Mouse (Mus musculus) gastrocnemius, postnatal 25 days (tissue): ENCODE results near the gene Vwa7. TPM values are rescaled to one million over a fixed set of nuclear protein-coding genes. Genes with fewer than 3 reads are reported as not detected.
"Not testable (repeated sequence)": the region's sequence is repeated elsewhere in the genome, so short reads cannot be mapped to it uniquely, and the experiment has no call there.

Experiments used
- DNase-seq: peaks from one replicate; pipeline ENCODE4 v3.0.0; 2022
- total RNA-seq, 2 experiments: library from RNA; stranded (reverse); gene quantifications; 1 replicate in 1 of 2; 2 replicates in 1 of 2; pipeline ENCODE4 v1.2.3; 2021

The Vwa7 gene
- total RNA-seq, 2 experiments from 2014 or later = 9.0 to 9.6 TPM

GRCm38 (mm10) chr17:35000717-35001451 is 15.5 kb upstream of the Vwa7 start, which contains the start of gene Vars:
Gene Vars, plus strand, starts transcription at chr17:35000987.
- peak; percentile 88 for DNase-seq

GRCm38 (mm10) chr17:35001452-35002152 is 14.8 kb upstream of the Vwa7 start:
- no peak for DNase-seq

GRCm38 (mm10) chr17:35002153-35002865 is 14.1 kb upstream of the Vwa7 start:
- no peak for DNase-seq

GRCm38 (mm10) chr17:35003022-35003838 is 13.1 kb upstream of the Vwa7 start:
- no peak for DNase-seq

GRCm38 (mm10) chr17:35004075-35004717 is 12.2 kb upstream of the Vwa7 start:
- DNase-seq = no peak

- DNase-seq = no peak
Observed at GRCm38 (mm10) chr17:35005158-35005557, 11.2 kb upstream of the Vwa7 start.

- not testable (repeated sequence) for DNase-seq
Observed at GRCm38 (mm10) chr17:35005902-35006301, 10.5 kb upstream of the Vwa7 start.

- DNase-seq = no peak
Observed at GRCm38 (mm10) chr17:35007387-35007991, 8.9 kb upstream of the Vwa7 start.

- no peak for DNase-seq
Observed at GRCm38 (mm10) chr17:35009586-35009985, 6.8 kb upstream of the Vwa7 start.

GRCm38 (mm10) chr17:35011440-35011839 is 4.9 kb upstream of the Vwa7 start:
- no peak for DNase-seq

- DNase-seq = peak; percentile 3
Observed at GRCm38 (mm10) chr17:35012430-35012829, 3.9 kb upstream of the Vwa7 start.

- peak; percentile 7 for DNase-seq
Observed at GRCm38 (mm10) chr17:35013221-35013620, 3.2 kb upstream of the Vwa7 start.

GRCm38 (mm10) chr17:35015296-35015695 is 1.1 kb upstream of the Vwa7 start:
- peak; percentile 6 for DNase-seq

GRCm38 (mm10) chr17:35016791-35017705 is 669 bp downstream of the Vwa7 start:
- peak; percentile 5 for DNase-seq

GRCm38 (mm10) chr17:35017706-35018030 is 1.3 kb downstream of the Vwa7 start:
- no peak for DNase-seq

GRCm38 (mm10) chr17:35018171-35018570 is 1.8 kb downstream of the Vwa7 start:
- no peak for DNase-seq

GRCm38 (mm10) chr17:35019894-35020293 is 3.5 kb downstream of the Vwa7 start:
- no peak for DNase-seq

- no peak for DNase-seq
Observed at GRCm38 (mm10) chr17:35020551-35020950, 4.2 kb downstream of the Vwa7 start.

GRCm38 (mm10) chr17:35021163-35021808 is 4.9 kb downstream of the Vwa7 start:
- DNase-seq = peak; percentile 75
